Mouse (Mus musculus) megakaryocyte-erythroid progenitor cell, adult 5-6 weeks (primary cell): ENCODE measurements at regions not wholly inside any gene's neighbourhood (a gene's known extent, or its start where the extent isn't known, plus 50 kb on each side); places are given as distances from the start of the nearest gene placed in this dataset.

Experiments used
- ATAC-seq: replicated peaks from 2 replicates; pipeline ENCODE4 v1.8.0; 2016; ENCODE audit warnings: mild to moderate bottlenecking, inconsistent platforms; ENCODE audit not compliant: severe bottlenecking, poor library complexity, low FRiP score, low TSS enrichment

DNA sequence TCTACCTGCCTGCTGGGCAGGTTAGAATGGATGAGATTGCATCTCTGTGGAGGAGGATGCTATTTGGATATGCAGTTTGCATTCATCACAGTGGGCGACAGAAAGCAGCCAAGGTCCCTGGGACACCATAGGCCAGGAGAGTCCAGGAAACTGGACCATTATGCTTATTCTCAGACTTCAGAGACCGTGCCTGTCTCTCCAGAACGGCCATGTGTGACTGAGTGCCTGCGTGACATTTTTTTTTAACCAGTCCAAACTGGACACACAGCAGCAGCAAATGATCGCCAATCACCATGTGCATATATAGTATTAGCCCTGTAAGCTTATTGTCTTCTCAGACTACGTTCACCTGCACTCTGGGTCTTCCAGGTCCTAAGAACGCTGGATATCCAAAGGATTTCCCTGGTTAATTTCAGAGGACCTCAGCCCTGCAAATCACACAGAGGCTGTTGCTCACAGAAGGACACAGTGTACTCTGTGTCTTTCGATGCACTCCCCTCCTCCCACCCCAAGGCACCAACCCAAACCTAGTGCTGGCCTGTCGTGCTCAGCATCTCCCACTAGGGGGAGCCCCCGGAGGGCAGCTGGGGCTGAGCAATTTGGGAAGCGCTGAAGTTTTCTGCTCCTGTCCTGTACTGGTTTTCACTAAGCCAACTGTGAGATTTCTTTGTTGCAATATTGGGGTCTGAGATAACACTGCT, 312.9 kb upstream of the Ubash3b start:
- peak; percentile 77; the same call in 1 of the 2 replicates for ATAC-seq

DNA sequence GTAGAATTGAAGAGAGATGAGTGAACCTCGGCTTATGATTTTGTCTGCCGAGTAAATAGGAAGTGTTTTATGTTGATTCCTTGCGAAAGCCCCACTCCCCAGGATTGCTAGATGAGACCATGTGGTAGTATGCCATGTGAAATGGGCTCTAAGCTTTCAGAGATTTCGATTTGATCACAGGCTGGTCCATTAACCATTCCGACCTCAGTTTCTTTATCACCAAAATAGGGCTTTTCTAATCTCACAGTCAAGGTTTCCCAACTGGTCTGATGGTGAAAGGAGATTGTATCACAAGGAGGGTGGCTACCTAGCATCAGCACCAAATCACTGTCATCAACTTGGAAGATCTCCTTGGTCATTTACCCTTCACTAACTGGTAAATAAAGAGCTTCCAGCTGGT, 312.0 kb upstream of the Ubash3b start:
- ATAC-seq, result no peak

DNA sequence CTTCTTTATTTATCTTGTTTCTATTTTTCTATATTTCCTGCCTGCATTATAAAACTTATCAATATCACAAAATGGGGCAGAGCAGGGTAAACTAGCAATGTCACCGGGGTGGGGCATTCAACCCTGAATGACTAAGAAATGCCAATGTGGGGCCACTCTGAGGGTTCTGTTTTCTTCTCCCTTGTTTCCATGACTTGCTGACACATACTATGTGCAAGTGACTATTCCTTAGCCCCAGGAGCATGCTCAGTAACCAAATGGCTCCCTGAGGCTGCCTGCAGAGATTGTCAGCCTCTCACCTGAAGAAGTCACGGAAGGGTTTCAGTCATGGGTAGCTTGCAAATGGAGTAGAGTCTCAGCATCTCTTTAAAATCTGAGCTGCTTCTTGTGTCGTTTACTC, 309.8 kb upstream of the Ubash3b start:
- ATAC-seq, result no peak

DNA sequence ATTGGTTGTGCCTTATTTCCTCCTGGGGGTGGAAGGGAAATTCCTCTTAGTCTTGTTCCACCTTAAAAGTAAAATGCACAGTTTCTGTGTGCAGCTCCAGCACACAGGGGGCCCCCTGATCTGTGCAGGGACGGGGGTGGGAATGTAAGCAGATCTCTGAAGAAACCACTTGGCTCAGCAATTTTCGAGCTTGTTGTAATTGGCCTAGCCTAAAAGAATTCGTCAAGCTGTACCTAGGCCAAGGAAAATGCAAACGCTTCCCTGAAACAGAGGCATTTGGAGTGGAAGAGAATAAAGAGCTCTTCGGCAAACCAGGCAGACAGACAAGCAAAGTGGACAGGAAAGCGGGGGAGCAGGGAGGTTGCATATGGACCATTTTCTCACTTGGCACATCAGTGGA, 308.5 kb upstream of the Ubash3b start:
- ATAC-seq, result no peak

DNA sequence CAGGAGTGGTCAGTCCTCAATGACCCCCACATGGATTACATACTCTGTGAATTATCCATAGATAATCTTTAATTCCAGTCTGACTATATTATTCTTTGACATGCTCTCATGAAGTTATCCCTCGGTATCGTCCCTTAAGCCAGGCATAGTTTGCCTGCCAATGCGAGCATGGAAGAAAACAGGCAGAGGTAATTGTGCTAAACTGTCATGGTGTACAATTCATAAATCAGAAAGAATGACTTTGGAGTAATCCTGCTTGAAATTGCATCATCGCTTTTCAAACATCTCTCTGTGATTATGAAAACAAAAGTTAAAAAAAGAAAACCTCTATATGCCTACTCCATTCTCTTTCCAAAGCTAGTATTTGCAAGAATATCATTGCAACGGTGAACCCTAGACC, 307.9 kb upstream of the Ubash3b start:
- no peak for ATAC-seq

DNA sequence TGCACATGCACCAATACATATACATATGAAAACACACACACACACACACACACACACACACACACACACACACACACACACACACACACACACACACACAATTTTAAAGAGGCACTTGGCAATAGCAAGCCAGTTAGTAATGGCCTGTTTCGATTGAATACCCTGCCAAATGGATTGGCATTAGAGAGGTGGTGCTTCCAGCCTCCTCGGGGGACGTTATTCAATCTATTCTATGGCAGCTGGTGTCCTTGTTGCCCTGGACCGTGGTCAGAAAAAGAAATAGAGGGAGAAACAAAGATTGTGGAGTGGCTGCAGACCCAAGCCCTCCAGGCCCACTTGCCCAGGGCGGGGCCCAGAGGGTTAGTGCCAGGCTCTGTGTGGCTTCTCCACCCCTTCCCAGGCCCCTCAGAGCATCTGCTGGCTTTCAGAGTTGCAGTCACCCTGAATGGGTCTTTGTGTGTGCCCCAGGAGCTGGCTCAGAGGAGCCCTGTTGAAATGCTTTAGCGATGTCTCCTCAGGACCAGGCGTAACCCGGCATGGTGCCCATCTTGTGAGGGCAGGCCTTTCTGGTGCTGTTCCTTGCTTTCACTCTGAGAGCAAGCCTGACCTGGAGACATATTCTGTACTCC, 302.7 kb upstream of the Ubash3b start:
- no peak for ATAC-seq

DNA sequence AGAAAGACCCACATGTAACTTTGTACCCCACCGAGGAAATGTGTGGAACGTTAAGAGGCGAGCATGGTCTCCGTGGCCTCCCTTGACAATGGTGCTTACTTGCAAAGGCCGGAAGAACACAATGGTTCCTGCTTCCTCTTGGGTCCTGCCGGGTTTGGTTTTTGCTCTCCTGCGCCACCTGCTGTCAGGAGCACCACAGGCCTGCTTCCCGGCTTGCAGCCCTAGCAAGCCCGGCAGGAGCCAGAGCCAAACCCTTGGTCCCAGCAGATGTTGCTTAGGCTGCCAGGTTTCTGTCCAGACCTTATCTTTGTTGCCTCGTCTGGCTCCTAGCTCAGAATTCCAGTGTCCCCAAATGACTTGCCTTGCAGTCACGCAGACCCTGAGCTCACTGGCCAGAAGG, 300.2 kb upstream of the Ubash3b start:
- ATAC-seq, result peak; percentile 83

DNA sequence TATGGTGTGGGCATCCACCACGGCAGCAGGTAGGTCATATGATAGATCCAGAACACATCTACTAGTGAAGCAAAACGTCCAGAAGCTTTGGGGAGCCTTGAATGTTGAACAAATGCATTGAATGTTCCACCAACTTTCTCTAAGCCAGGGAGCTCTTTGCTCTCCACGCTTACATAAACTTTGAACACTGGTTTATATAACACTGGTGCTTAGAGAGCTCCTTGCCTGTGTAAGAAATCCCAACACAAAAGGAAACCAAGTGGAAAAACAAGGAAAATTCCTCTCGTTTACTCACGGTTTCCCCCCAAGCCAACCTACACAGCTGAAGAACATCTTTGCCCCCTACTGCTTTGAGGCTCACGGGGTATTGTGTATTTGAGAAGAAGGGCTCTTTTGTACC, 299.2 kb upstream of the Ubash3b start:
- ATAC-seq, result no peak

DNA sequence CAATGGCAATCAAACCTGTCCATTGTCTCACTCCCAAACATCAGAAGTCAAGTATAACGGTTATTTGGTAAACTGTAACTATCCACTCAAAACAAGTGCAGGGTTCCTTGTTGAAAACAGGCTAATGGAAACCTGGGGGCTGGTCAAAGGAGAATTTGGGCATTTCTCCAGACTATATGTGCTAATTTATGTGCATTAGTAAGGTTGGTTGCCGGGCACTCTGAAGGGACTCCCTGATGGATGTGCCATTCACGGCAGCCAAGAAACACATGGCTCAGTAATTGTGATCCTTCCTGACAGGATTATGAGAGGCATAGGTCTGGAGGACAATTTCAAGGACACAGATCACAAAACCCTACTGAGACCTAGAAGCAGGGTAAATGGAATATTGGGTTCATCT, 295.5 kb upstream of the Ubash3b start:
- no peak for ATAC-seq

DNA sequence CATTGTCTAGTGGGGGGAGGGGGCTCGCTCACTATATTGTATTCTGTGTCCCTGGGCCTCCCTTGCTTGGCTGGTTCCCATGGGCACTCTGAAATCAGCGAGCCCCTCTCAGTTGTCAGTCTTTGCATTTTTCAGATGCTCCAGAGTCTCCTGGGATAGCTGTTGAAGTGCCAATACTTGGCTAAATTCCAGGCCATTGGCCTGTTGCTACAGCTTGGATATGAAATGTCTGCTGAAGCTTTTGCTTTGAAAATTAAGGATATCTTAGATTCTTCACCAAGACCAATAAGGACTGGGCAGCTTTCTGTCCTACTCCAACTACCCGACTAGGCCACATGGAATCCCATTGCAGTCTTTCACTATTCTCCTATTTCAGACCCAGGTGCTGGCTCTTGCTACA, 290.2 kb upstream of the Ubash3b start:
- ATAC-seq, result no peak

DNA sequence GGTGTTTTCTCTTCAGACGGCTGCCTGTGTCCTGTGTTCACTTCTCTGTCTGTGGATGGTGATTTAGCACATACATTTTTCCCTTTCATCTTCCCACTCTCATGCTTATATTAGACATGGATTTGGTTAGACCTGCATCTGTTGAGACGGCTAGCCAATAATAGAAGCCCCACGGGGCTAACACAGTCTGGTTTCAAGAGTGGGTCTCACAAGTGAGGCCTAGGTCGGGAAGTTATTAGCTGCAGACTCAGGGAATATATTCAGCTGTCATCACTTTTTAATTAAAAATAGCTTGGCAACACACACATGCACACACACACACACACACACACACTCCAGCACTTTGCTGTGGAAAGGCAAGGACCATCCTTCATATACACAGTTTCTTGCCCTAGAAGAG, 287.7 kb upstream of the Ubash3b start:
- no peak for ATAC-seq

DNA sequence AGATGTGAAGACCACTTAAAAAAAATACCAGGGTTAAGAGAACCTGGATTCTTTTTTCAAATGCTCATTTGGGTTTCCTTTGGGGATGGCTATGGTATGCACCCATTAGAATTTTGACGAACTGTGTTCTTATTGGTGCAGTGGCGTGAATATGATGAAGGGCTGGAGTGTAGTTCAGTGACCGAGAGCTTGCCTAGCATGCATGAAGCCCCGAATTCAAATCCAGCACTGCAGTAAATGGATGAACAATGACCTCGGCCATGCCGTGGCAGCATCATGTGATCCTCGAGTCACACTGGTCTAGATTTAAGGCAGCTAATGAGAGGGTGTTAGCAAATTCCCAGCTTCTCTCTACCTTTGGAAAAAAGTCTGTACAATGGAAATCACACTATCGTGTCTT, 286.4 kb upstream of the Ubash3b start:
- ATAC-seq, result no peak

DNA sequence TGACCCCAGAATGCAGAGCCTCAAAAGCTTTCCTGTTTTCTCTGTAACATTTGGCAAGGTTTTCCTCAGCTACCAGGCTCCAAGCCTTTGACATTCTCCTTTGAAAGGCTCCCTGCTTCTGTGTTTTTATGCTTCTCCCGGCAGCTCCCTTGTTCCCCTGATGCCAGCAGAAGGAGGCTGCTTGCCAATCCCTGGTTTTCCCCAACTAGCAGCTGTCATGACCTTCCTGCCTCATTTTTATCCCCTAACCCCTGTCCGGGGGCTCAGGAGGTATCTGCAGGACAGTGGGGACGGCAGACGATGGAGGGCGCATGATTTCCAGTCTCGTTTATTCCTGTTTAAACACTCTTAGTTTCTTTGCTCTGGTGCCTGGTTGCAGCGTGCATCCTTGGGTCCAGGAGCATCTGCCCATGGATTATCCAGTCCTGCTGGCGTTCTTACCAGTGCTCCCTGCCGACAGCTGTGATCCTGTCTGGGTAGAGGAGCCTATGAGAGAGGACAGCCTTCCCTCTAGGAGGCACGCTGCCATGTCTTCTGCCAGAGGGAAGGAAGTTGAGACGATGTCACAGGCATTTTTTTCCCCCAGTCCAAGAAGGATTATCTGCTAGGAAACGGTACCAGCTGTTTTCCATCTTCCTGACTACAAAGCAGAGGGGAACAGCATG, 285.8 kb upstream of the Ubash3b start:
- no peak for ATAC-seq

DNA sequence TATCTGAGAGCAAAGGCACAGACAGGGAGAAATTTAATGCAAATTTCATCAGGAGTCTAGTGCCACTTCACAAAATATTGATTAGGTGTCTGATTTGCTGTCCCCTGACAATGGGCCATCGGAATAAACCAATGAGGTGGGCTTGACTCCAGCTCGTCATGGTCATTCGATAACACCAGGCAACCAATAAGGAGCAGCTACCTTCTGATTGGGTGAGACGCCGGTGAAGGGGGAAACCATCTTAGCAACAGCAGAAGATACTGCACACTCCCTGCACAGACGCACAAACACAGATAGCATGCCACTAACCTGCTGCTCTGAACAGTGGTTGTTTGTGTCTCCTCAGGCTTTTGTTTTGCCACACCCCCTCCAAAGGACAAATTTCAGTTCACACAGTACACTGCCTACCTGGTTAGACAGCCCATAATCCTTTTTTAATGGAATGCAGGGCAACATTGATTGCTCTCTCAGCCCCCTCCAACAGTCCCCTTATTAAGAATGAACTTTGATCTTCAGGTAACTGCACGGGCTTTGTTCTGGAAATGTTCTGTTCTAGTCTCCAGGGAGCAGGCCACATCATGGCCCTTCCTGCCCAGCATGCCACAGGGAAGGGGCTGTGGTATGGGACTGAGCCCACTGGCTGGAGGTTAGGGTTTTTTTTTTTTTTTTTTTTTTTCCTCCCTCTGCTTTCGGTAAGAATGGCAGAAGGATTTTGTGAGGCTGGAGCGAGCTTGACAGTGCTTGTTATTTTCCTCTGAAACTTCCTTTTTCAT, 285.1 kb upstream of the Ubash3b start:
- no peak for ATAC-seq

DNA sequence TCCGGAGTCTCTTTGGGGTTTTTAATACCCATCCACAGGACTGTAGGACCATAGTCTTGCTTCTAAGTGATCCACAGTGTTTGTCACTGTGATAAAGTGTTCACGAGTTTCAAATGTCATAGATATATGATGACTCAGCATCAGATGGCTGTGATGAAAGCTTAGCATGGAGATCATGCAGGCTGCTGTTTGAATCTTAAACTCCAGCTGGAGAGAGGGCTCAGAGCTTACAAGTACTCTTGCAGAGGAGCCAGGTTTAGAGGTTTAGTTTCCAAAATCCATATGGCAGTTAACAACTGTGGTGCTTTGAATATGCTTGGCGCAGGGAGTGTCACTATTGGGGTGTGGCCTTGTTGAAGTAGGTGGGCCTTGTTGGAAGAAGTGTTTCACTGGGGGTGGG, 280.9 kb upstream of the Ubash3b start:
- no peak for ATAC-seq

DNA sequence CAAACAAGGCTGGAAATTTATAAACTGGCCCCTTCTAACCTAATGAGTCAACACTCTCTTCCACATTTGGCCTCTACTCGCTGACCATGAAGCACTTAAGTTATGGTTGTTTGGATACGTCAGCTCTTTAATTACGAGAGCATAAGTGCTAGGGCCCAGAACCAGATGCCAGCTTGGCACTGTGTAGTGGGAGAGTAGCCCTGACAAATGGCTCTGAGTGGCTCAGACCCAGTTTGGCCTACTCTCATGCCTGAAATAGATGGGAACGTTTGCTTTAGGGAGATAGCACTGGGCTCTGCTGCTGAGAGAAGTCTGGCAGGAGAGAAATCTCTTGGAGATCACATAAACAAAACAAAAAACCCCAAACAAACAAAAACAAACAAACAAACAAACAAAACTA, 278.5 kb upstream of the Ubash3b start:
- no peak for ATAC-seq

DNA sequence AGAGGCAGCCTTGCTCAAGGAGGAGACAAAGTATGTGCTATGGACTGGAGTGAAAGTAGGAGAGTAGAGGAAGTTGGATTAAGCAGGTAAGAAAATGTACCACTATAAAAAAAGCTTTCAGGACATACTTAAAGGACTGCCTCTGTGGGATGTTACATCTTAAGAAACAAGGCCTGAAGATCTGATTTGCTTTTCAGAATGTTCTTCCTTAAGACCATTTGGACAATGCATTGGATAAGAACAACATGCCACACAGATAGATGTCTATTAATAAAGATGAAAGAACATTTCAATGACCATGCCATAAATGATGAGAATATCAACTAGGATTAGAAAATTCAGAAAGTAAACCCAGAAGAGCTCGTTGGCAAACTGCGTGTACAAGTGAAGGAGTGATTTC, 276.6 kb upstream of the Ubash3b start:
- no peak for ATAC-seq

DNA sequence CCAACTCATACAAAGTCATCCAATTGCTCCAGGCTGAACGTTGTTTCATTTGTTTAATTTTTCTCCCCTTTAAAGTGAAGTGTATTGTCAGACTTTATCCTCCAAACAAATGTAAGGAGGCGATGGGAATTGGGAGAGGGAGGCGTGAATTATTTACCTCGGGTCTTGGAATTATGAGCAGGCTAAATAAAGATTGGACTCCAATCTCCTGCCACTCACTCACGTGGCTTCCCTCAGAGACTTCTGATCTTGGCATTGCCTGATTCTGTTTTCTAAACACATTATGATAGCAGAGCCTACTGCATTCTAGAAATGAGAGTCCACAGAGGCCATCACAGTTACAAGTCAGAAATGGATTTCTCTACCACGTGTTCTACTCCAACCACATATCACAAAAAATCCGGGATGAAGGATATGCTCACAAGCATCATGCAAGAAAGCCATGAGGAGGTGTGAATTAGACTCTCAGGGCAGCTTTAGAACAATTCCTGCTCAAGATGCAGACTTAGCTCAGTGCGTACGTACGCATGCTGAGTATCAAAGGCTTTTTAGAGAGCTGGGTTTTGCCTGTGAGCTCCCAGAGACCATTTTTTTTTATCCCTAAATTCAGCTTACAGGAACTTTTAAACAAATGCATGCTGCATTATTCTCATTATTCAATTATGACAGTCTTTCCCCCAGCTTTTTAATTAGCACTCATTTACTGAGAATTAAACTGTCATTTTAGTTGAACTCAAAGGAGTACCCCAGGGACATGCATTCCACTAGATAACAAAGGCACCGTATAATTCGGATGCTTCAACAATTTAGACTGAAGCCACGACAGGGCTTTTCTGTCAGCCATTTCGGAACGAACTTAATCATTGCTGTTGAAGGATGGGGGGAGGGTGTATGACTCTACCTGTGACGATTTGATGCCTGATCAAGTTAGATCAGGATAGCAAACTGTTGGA, 269.2 kb upstream of the Ubash3b start:
- no peak for ATAC-seq

DNA sequence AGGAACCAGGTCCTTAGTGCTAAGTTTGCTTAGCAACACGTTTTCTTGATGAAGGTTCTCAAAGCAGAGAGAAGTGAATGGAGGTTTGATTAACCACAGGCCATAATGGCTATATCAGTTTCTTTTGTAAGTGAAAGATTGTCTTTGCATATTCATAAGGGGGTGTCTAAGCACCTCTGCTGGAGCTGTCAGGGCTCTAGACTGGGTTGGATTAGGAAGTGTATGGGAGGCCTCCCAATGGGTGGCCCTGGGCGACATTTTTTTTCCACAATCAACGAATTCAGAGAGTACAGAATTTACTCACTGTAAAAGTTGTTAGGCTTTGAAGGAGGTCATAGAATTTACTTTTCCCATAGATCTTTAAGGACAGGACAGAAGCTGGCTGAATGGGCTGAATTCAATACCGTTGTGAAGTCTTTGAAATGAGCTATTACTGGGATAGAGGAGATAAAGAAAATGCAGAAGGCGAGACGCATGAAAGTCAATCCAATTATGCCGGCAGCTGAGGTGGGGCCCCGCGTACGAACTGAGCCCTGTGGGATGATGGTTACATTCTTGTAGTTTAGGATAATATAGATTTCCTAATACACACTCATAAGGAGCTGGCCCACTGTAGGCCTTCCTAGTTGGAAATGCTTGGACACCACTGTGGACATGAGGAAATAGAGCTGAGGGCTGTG, 268.4 kb upstream of the Ubash3b start:
- ATAC-seq, result no peak
